Mouse (Mus musculus): ENCODE measurements around the gene Rpl27. TPM values are rescaled to one million over a fixed set of nuclear protein-coding genes. Genes with fewer than 3 reads are reported as not detected.
"Not testable (repeated sequence)": the region's sequence is repeated elsewhere in the genome, so short reads cannot be mapped to it uniquely, and the experiment has no call there.

Gene Rpl27
- 10 to 100 TPM; 55.9 to 84.8 TPM for total RNA-seq (2021)
- long read RNA-seq, experiment 1, transcript Rpl27-201 (5 exons, 614 nt): major isoform, 61 of 70 reads
- long read RNA-seq, experiment 1, transcript Rpl27-202 (4 exons, 732 nt): minor isoform, 9 of 70 reads
- long read RNA-seq, experiment 1, partial matches to known transcripts: 0 of 70 reads
- long read RNA-seq, experiment 1, other reads (novel, unspliced or antisense): 0 of 70 reads
- long read RNA-seq, experiment 2, transcript Rpl27-202 (4 exons, 732 nt): minor isoform, 11 of 76 reads
- long read RNA-seq, experiment 2, transcript Rpl27-201 (5 exons, 614 nt): major isoform, 64 of 76 reads
- long read RNA-seq, experiment 2, partial matches to known transcripts: 0 of 76 reads
- long read RNA-seq, experiment 2, other reads (novel, unspliced or antisense): 1 of 76 reads

- peak; percentile 87 for DNase-seq
These were observed at the start of gene Rpl27 for GRCm38 (mm10) chr11:101442127-101442693. Gene Rpl27, plus strand, starts transcription at chr11:101442298.

GRCm38 (mm10) chr11:101395110-101395509, 47.0 kb upstream of the Rpl27 start:
- peak; percentile 78 for DNase-seq

GRCm38 (mm10) chr11:101415306-101415705, 26.8 kb upstream of the Rpl27 start:
- DNase-seq: no peak

GRCm38 (mm10) chr11:101416433-101417100, 25.5 kb upstream of the Rpl27 start:
- DNase-seq: no peak

GRCm38 (mm10) chr11:101417101-101417855, 24.8 kb upstream of the Rpl27 start, which contains the start of gene Aarsd1:
Gene Aarsd1, minus strand, starts transcription at chr11:101417615.
- DNase-seq: peak; percentile 93

- no peak for DNase-seq
These were observed 23.1 kb upstream of the Rpl27 start for GRCm38 (mm10) chr11:101418991-101419390.

- no peak for DNase-seq
These were observed 22.5 kb upstream of the Rpl27 start for GRCm38 (mm10) chr11:101419610-101420009.

- no peak for DNase-seq
These were observed 21.9 kb upstream of the Rpl27 start for GRCm38 (mm10) chr11:101420148-101420547.

- DNase-seq: peak; percentile 25
These were observed 17.8 kb upstream of the Rpl27 start, which contains the start of gene Gm27029 for GRCm38 (mm10) chr11:101424105-101424851. Gene Gm27029, minus strand, starts transcription at chr11:101424796.

GRCm38 (mm10) chr11:101424925-101425813, 16.9 kb upstream of the Rpl27 start, which contains the start of the genes Rundc1 and Ptges3l:
Gene Rundc1, plus strand, starts transcription at chr11:101425085.
Gene Ptges3l, minus strand, starts transcription at chr11:101425333.
- peak; percentile 100 for DNase-seq

- DNase-seq: no peak
These were observed 15.9 kb upstream of the Rpl27 start for GRCm38 (mm10) chr11:101426165-101426564.

- no peak for DNase-seq
These were observed 10.8 kb upstream of the Rpl27 start for GRCm38 (mm10) chr11:101431327-101431726.

GRCm38 (mm10) chr11:101433396-101433795, 8.7 kb upstream of the Rpl27 start:
- no peak for DNase-seq

- DNase-seq: no peak
These were observed 6.3 kb upstream of the Rpl27 start for GRCm38 (mm10) chr11:101435831-101436230.

GRCm38 (mm10) chr11:101436916-101437315, 5.2 kb upstream of the Rpl27 start:
- DNase-seq: no peak

- not testable (repeated sequence) for DNase-seq
These were observed 4.1 kb upstream of the Rpl27 start for GRCm38 (mm10) chr11:101438006-101438405.

GRCm38 (mm10) chr11:101441450-101442126, 510 bp upstream of the Rpl27 start:
- DNase-seq: not testable (repeated sequence)

GRCm38 (mm10) chr11:101442760-101443159, 662 bp downstream of the Rpl27 start:
- DNase-seq: no peak

GRCm38 (mm10) chr11:101446319-101446718, 4.2 kb downstream of the Rpl27 start:
- no peak for DNase-seq

GRCm38 (mm10) chr11:101446860-101447259, 4.8 kb downstream of the Rpl27 start:
- not testable (repeated sequence) for DNase-seq

Measured in gastrocnemius, postnatal 10 days (tissue).